Mouse (Mus musculus): ENCODE measurements around the gene Fat4. TPM values are rescaled to one million over a fixed set of nuclear protein-coding genes. Genes with fewer than 3 reads are reported as not detected.

The Fat4 gene
- polyA plus RNA-seq (2015; fragmentation: Illumina TruSeq; extraction: RNeasy Lipid Tissue Mini Kit (QIAGEN cat#74804); ENCODE audit: insufficient read depth, low replicate concordance), result 1.9 TPM

DNA sequence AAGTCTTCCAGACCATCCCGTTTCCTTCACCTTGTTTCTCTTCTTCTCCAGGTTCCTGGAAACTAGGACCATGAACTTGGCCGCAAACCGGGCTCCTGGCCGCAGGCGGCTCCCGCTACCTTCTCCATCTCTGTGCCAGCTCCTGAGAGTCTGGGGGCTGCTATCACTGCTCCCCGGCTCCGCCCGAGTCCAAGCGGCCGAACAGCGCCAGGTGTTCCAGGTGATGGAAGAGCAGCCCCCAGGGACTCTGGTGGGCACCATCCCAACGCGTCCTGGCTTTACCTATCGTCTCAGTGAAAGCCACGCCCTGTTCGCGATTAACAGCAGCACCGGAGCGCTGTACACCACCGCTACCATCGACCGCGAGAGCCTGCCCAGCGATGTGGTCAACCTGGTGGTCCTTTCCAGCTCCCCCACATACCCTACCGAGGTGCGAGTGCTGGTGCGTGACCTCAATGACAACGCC is at the start of gene Fat4:
TSS of gene Fat4 (plus strand) at position 51 of the 466 bp plus-strand sequence.

